Mouse (Mus musculus) kidney, embryonic 14.5 days (tissue): Measurements from ENCODE around the gene Arnt. TPM values are rescaled to one million over a fixed set of nuclear protein-coding genes. Genes with fewer than 3 reads are reported as not detected.

Experiments used
- ATAC-seq: fragments of 200-750 bp; cut with Nextera tagmentation; 2 replicates; pipeline ENCODE4 v1.8.0; 2017; ENCODE audit warnings: moderate number of reproducible peaks, mild to moderate bottlenecking, moderate TSS enrichment, moderate library complexity; ENCODE audit not compliant: low FRiP score, low TSS enrichment
- H3K27ac ChIP-seq: fragments of 300-500 bp; sonication (generic); 2 replicates; pipeline ENCODE4 v1.5.1; 2014; ENCODE audit warnings: low read depth, mild to moderate bottlenecking, low read length, moderate library complexity, mixed read lengths
- H3K27me3 ChIP-seq: fragments of 300-500 bp; sonication (generic); 2 replicates; pipeline ENCODE4 v1.6.1; 2014; ENCODE audit warnings: mild to moderate bottlenecking, low read length; ENCODE audit not compliant: control insufficient read depth, insufficient read depth
- H3K36me3 ChIP-seq: fragments of 300-500 bp; sonication (generic); 2 replicates; pipeline ENCODE4 v1.6.1; 2014; ENCODE audit warnings: low read length, mixed read lengths; ENCODE audit not compliant: control insufficient read depth, insufficient read depth
- H3K4me1 ChIP-seq: fragments of 300-500 bp; sonication (generic); 2 replicates; pipeline ENCODE4 v1.6.1; 2014; ENCODE audit warnings: low read length, mixed read lengths; ENCODE audit not compliant: control insufficient read depth, insufficient read depth
- H3K4me2 ChIP-seq: fragments of 300-500 bp; sonication (generic); replicated peaks from 2 replicates; pipeline ENCODE4 v1.6.1; 2014; ENCODE audit warnings: low read depth, mild to moderate bottlenecking, low read length
- H3K4me3 ChIP-seq: fragments of 300-500 bp; sonication (generic); 2 replicates; pipeline ENCODE4 v1.5.1; 2014; ENCODE audit warnings: mild to moderate bottlenecking, low read length
- H3K9ac ChIP-seq: fragments of 300-500 bp; sonication (generic); 2 replicates; pipeline ENCODE4 v1.6.1; 2014; ENCODE audit warnings: low read depth, mild to moderate bottlenecking, low read length, moderate library complexity
- H3K9me3 ChIP-seq: fragments of 300-500 bp; sonication (generic); 2 replicates; pipeline ENCODE4 v1.6.1; 2016; ENCODE audit warnings: low read length; ENCODE audit not compliant: control insufficient read depth
- WGBS: fragments of 180-500 bp; shearing (Covaris S2); extraction: QIAGEN DNeasy Blood & Tissue Kit; methylation state at CpG from one replicate; pipeline ENCODE4 v1.1.7; 2014; 5-methylcytosine and 5-hydroxymethylcytosine counted together
- polyA plus RNA-seq: library from polyadenylated mRNA; unstranded; fragments of >200 nt; fragmentation: Nextera tagmentation; extraction: Ambion mirVana; gene quantifications from 2 replicates; pipeline ENCODE4 v1.2.1, GENCODE M21; 2014

The Arnt gene
- polyA plus RNA-seq, 1 experiment from 2014 or later = 35.4 TPM

DNA sequence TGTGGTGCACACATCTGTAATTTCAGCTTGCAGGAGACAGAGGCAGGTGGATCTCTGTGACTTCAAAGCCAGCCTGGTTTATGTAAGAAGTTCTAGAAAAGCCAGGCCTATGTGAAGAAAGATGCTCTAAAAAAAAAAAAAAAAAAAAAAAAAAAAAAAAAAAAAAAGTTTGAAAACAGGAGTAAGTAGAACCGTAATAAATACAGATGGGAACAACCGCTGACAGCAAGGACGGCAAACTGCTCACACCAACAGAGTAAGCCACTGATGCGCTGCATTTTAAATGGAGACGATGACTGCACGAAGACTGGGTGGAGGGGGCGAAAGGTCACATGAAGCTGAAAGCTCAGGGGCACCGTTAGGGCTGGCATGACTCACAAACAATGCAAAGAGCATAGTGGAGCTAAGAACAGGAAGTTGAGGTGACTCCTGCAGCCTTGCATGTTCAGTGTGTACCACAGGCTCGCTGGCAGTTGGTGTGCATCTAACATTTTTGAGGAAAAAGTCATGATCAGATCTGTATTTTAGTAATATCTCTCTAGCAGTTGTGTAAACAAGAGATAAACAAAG is 77.5 kb downstream of the Arnt start:
- ATAC-seq = no peak
- H3K27ac ChIP-seq = no peak overlapping the region
- H3K4me1 ChIP-seq = no peaks in the 10 kb centered on the region
- no peak overlapping the region for H3K4me2 ChIP-seq
- H3K4me3 ChIP-seq = no peak overlapping the region
- no peaks in the 10 kb centered on the region; the same call in 1 of the 2 replicates for H3K36me3 ChIP-seq
- H3K9me3 ChIP-seq = no peaks in the 10 kb centered on the region
- 73% methylated on average over 9 of the region's 9 CpGs for WGBS
- no peak overlapping the region for H3K9ac ChIP-seq
- no peaks in the 10 kb centered on the region for H3K27me3 ChIP-seq

DNA sequence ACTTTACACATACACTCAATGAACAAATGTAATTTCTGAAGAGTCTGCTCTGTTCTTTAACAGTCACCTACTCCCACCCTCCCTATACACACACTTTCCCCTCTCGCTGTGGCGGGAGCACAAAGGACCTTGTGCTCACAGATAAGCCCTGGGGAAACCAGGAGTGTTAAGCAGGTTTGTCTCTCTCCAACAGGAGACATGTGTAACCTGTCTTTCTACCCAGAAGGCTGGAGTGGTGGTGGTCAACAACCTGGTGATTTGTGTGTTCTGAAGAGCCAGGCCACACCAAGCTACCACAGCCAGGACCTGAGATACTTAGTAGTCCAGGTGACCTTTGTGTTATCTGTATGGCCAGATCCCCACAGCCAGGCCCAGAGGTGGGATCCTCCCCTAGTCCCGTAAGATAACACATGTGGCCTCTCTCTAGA is 82.4 kb downstream of the Arnt start:
- H3K9me3 ChIP-seq = no peaks in the 10 kb centered on the region
- no peak overlapping the region for H3K27ac ChIP-seq
- H3K36me3 ChIP-seq = no peaks in the 10 kb centered on the region
- ATAC-seq = no peak
- no peaks in the 10 kb centered on the region for H3K4me1 ChIP-seq
- H3K4me3 ChIP-seq = no peak overlapping the region
- WGBS = 95% methylated on average over 3 of the region's 3 CpGs
- no peak overlapping the region for H3K9ac ChIP-seq
- no peaks in the 10 kb centered on the region for H3K27me3 ChIP-seq
- H3K4me2 ChIP-seq = no peak overlapping the region

GRCm38 (mm10) chr3:95517493-95517898 is 83.3 kb downstream of the Arnt start:
- WGBS = 23% methylated on average over 10 of the region's 10 CpGs
- no peak overlapping the region for H3K4me2 ChIP-seq

DNA sequence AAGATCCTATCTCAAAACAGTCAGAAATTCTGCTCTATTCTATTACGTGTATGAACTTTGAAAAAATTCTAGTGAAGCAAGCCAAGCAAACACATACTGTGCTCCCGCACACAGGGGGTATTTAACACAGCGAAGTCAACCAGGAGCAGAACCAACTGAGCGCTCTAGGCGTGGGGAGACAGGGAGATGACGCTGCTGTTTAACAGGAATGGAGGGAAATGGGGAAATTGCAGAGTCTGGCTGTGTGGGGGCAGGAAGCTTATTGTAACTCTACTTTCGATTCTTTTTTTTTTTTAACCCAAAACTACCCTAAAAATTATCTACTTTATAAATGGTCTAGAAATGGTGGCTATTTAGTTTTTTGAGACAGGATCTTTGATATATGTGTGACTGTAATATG is 84.7 kb downstream of the Arnt start:
- H3K9me3 ChIP-seq = no peaks in the 10 kb centered on the region
- H3K27ac ChIP-seq = no peak overlapping the region
- no peak overlapping the region for H3K9ac ChIP-seq
- no peak overlapping the region for H3K4me3 ChIP-seq
- no peaks in the 10 kb centered on the region for H3K27me3 ChIP-seq
- no peaks in the 10 kb centered on the region for H3K36me3 ChIP-seq
- ATAC-seq = no peak
- H3K4me2 ChIP-seq = no peak overlapping the region
- H3K4me1 ChIP-seq = no peaks in the 10 kb centered on the region
- 77% methylated on average over 7 of the region's 7 CpGs for WGBS

More at GRCm38 (mm10) chr3:95517493-95517898, 83.3 kb downstream of the Arnt start:
- no peaks in the 10 kb centered on the region for H3K36me3 ChIP-seq
- H3K4me1 ChIP-seq = no peaks in the 10 kb centered on the region
- ATAC-seq = peak; percentile 57; the same call in 1 of the 2 replicates
- no peak overlapping the region for H3K4me3 ChIP-seq
- H3K27me3 ChIP-seq = no peaks in the 10 kb centered on the region
- H3K27ac ChIP-seq = no peak overlapping the region
- no peaks in the 10 kb centered on the region for H3K9me3 ChIP-seq
- H3K9ac ChIP-seq = no peak overlapping the region

- H3K27me3 ChIP-seq = no peaks in the 10 kb centered on the region
- WGBS = 80% methylated on average over 2 of the region's 2 CpGs
- ATAC-seq = no peak
These were observed 85.1 kb downstream of the Arnt start for GRCm38 (mm10) chr3:95519315-95519714.

GRCm38 (mm10) chr3:95520100-95520499 is 85.9 kb downstream of the Arnt start:
- Histone ChIP-seq H3K4me3 (no peak overlapping the region), H3K9ac (no peak overlapping the region), H3K4me1 (no peaks in the 10 kb centered on the region), H3K27me3 (no peaks in the 10 kb centered on the region), H3K27ac (no peak overlapping the region), H3K36me3 (no peaks in the 10 kb centered on the region), H3K4me2 (no peak overlapping the region), H3K9me3 (no peaks in the 10 kb centered on the region)
- no peak for ATAC-seq
- 92% methylated on average over 3 of the region's 3 CpGs for WGBS

More at GRCm38 (mm10) chr3:95519315-95519714, 85.1 kb downstream of the Arnt start:
- H3K4me2 ChIP-seq = no peak overlapping the region
- H3K4me3 ChIP-seq = no peak overlapping the region
- H3K9ac ChIP-seq = no peak overlapping the region
- no peaks in the 10 kb centered on the region for H3K36me3 ChIP-seq
- H3K9me3 ChIP-seq = no peaks in the 10 kb centered on the region
- H3K4me1 ChIP-seq = no peaks in the 10 kb centered on the region
- H3K27ac ChIP-seq = no peak overlapping the region

- no peak overlapping the region for H3K9ac ChIP-seq
- H3K4me2 ChIP-seq = no peak overlapping the region
- no peak for ATAC-seq
- 89% methylated on average over 10 of the region's 10 CpGs for WGBS
- no peaks in the 10 kb centered on the region for H3K4me1 ChIP-seq
- H3K27me3 ChIP-seq = no peaks in the 10 kb centered on the region
- no peaks in the 10 kb centered on the region for H3K9me3 ChIP-seq
- H3K36me3 ChIP-seq = no peaks in the 10 kb centered on the region
- H3K4me3 ChIP-seq = no peak overlapping the region
- no peak overlapping the region for H3K27ac ChIP-seq
These were observed 87.0 kb downstream of the Arnt start for GRCm38 (mm10) chr3:95521168-95521567.

- no peak for ATAC-seq
- Histone ChIP-seq H3K27me3 (no peaks in the 10 kb centered on the region), H3K4me3 (no peak overlapping the region), H3K4me2 (no peak overlapping the region), H3K27ac (no peak overlapping the region), H3K9ac (no peak overlapping the region), H3K4me1 (no peaks in the 10 kb centered on the region), H3K36me3 (no peaks in the 10 kb centered on the region), H3K9me3 (no peaks in the 10 kb centered on the region)
- WGBS = 57% methylated on average over 3 of the region's 3 CpGs
These were observed 89.5 kb downstream of the Arnt start for GRCm38 (mm10) chr3:95523662-95524061.

- H3K4me1 ChIP-seq = no peaks in the 10 kb centered on the region
- no peak for ATAC-seq
- no peak overlapping the region for H3K4me2 ChIP-seq
- H3K9ac ChIP-seq = no peak overlapping the region
- no peaks in the 10 kb centered on the region for H3K9me3 ChIP-seq
- no peak overlapping the region for H3K4me3 ChIP-seq
- no peaks in the 10 kb centered on the region for H3K27me3 ChIP-seq
- no peaks in the 10 kb centered on the region for H3K36me3 ChIP-seq
- WGBS = 65% methylated on average over 2 of the region's 2 CpGs
- no peak overlapping the region for H3K27ac ChIP-seq
These were observed 90.5 kb downstream of the Arnt start for GRCm38 (mm10) chr3:95524673-95525072.
